Mouse (Mus musculus): ENCODE data around the gene Hoxc11. TPM values are rescaled to one million over a fixed set of nuclear protein-coding genes. Genes with fewer than 3 reads are reported as not detected.

Gene Hoxc11
- polyA plus RNA-seq, 1 experiment from 2014 or later, result not detected

DNA sequence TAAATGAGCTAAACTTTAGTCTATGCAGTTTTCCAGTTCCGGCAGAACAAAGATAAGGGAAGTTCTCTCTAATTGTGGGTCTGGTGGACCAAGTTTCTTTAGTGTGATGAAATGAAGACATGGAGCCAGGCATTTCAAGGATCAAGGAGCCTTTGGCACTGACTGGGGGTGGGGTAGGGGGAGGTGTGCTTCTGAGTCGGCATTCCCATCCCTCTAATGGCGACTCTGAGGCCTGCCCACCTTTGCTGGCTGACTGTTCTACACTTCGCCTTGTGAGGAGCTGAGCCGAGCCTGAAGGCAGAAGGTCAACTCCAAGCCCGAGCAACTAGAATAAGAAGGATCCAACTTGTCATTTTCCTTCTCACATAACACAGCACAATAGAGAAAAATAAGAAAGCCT, 7.5 kb downstream of the Hoxc11 start:
- WGBS, result 3% methylated on average over 6 of the region's 6 CpGs
- Histone ChIP-seq H3K9ac (ENCODE audit: low read length) (no peak overlapping the region), H3K4me1 (ENCODE audit: control insufficient read depth, insufficient read depth, low read length) (no peaks in the 10 kb centered on the region; the same call in 1 of the 2 replicates), H3K27ac (ENCODE audit: low read depth, low read length) (no peak overlapping the region), H3K4me3 (ENCODE audit: low read depth, low read length) (no peak overlapping the region), H3K36me3 (ENCODE audit: control insufficient read depth, insufficient read depth, low read length) (no peaks in the 10 kb centered on the region), H3K9me3 (ENCODE audit: control insufficient read depth, low read length) (no peaks in the 10 kb centered on the region), H3K27me3 (ENCODE audit: control insufficient read depth, insufficient read depth, low read length) (peaks cover 97% of the 10 kb centered on the region), H3K4me2 (no peak overlapping the region)
- no peak for DNase-seq (ENCODE audit: low spot score, missing footprints)
- ATAC-seq (ENCODE audit: low FRiP score), result no peak

DNA sequence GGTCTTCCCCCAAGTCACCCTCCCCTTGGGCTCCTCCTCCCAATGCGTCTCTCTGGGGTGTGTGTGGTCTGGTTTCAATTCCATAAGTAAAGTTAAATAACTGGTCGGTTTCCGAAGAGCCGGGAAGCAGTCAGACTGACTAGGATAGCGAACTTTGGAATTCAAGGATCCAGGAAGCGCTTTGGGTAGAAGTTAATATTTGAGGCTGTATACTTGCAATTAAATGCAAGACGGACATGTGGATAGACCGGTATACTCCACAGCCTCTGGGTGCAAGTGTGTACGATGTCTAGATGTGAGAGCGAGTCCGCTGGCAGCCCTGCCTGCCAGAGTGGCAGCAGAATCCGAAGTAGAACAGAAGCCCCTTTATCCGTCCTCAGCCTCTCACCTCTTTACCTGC, 8.3 kb downstream of the Hoxc11 start:
- Histone ChIP-seq H3K4me1 (ENCODE audit: control insufficient read depth, insufficient read depth, low read length) (no peaks in the 10 kb centered on the region; the same call in 1 of the 2 replicates), H3K4me3 (ENCODE audit: low read depth, low read length) (no peak overlapping the region), H3K4me2 (no peak overlapping the region), H3K9me3 (ENCODE audit: control insufficient read depth, low read length) (no peaks in the 10 kb centered on the region), H3K27me3 (ENCODE audit: control insufficient read depth, insufficient read depth, low read length) (peaks cover 97% of the 10 kb centered on the region), H3K27ac (ENCODE audit: low read depth, low read length) (no peak overlapping the region), H3K36me3 (ENCODE audit: control insufficient read depth, insufficient read depth, low read length) (no peaks in the 10 kb centered on the region), H3K9ac (ENCODE audit: low read length) (no peak overlapping the region)
- WGBS, result 4% methylated on average over 13 of the region's 13 CpGs
- peak; percentile 95 for DNase-seq (ENCODE audit: low spot score, missing footprints)
- no peak for ATAC-seq (ENCODE audit: low FRiP score)

DNA sequence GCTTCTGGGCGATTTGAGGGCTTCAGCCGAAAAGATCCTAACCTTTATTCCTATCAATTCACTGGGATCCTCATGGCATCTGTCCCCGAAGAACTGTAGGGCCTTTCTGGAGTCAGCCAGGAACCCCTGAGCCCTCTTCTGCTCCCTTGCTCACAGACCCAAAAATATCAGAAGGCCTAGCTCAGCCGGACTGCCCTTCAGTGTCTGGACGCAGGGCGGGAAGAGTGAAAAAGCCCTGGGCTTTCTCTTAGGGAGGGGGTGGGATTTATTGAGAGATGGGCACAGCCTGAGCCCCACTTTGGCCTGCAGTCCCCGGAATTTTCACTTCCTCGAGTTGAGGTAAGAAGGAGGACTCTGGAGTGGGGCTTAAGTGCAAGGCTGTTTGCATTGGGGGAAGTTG, 9.0 kb downstream of the Hoxc11 start:
- DNase-seq (ENCODE audit: low spot score, missing footprints) (no peak), ATAC-seq (ENCODE audit: low FRiP score) (no peak)
- no peak overlapping the region for H3K27ac ChIP-seq (ENCODE audit: low read depth, low read length)
- H3K4me3 ChIP-seq (ENCODE audit: low read depth, low read length), result no peak overlapping the region
- H3K4me2 ChIP-seq, result no peak overlapping the region
- no peaks in the 10 kb centered on the region; the same call in 1 of the 2 replicates for H3K4me1 ChIP-seq (ENCODE audit: control insufficient read depth, insufficient read depth, low read length)
- H3K9ac ChIP-seq (ENCODE audit: low read length), result no peak overlapping the region
- no peaks in the 10 kb centered on the region for H3K36me3 ChIP-seq (ENCODE audit: control insufficient read depth, insufficient read depth, low read length)
- 2% methylated on average over 8 of the region's 8 CpGs for WGBS
- H3K27me3 ChIP-seq (ENCODE audit: control insufficient read depth, insufficient read depth, low read length), result peaks cover 96% of the 10 kb centered on the region
- H3K9me3 ChIP-seq (ENCODE audit: control insufficient read depth, low read length), result no peaks in the 10 kb centered on the region

DNA sequence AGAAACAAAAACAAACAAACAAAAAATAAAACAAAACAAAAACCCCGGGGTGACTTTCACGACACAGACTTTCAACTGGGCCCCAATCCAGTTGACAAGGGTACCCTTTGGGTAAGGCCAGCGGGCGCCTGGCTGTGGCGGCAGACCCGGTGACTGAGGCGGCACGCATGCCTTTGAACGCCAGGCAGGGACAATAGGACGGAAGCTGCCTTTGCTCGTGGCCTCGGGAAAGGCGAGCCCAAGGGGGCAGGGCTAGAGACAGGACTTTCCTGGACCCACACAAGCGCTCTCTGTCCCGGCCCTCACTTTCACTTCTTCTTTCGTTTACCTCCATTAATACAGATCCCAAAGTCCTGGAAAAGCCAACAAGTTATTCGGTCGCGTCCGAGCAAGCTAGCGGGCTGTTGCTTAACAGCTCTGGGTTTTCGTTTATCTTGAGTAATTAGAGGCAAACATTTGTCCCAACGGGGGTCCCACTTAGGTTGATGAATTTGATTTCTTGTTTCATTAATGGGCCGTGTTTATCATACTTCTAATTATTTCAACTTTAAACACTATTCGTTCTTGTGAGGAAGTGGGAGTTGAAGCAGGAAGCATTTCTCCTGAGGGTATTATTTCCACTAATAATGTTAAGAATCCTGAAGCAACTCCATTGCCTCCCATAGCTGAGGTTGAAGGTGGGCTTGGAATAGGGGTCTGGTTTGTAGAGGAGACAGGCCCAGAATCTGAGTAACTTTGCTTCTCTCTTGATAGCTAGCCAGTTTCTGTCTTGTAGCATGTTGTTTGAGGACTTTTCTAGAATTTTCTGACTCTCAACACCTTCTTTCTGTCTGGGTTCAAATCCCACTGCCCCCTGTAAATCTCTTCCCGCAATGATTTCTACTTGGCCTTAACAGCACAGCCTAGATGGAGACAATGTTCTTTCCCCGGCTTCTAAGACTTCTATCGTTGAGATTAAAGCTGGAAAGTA, 9.7 kb downstream of the Hoxc11 start:
- Histone ChIP-seq H3K4me1 (ENCODE audit: control insufficient read depth, insufficient read depth, low read length) (no peaks in the 10 kb centered on the region; the same call in 1 of the 2 replicates), H3K27ac (ENCODE audit: low read depth, low read length) (no peak overlapping the region), H3K4me3 (ENCODE audit: low read depth, low read length) (no peak overlapping the region), H3K36me3 (ENCODE audit: control insufficient read depth, insufficient read depth, low read length) (no peaks in the 10 kb centered on the region), H3K9me3 (ENCODE audit: control insufficient read depth, low read length) (no peaks in the 10 kb centered on the region), H3K9ac (ENCODE audit: low read length) (no peak overlapping the region), H3K27me3 (ENCODE audit: control insufficient read depth, insufficient read depth, low read length) (peaks cover 96% of the 10 kb centered on the region), H3K4me2 (no peak overlapping the region)
- DNase-seq (ENCODE audit: low spot score, missing footprints) (peak; percentile 98), ATAC-seq (ENCODE audit: low FRiP score) (no peak)
- WGBS, result 2% methylated on average over 28 of the region's 28 CpGs

DNA sequence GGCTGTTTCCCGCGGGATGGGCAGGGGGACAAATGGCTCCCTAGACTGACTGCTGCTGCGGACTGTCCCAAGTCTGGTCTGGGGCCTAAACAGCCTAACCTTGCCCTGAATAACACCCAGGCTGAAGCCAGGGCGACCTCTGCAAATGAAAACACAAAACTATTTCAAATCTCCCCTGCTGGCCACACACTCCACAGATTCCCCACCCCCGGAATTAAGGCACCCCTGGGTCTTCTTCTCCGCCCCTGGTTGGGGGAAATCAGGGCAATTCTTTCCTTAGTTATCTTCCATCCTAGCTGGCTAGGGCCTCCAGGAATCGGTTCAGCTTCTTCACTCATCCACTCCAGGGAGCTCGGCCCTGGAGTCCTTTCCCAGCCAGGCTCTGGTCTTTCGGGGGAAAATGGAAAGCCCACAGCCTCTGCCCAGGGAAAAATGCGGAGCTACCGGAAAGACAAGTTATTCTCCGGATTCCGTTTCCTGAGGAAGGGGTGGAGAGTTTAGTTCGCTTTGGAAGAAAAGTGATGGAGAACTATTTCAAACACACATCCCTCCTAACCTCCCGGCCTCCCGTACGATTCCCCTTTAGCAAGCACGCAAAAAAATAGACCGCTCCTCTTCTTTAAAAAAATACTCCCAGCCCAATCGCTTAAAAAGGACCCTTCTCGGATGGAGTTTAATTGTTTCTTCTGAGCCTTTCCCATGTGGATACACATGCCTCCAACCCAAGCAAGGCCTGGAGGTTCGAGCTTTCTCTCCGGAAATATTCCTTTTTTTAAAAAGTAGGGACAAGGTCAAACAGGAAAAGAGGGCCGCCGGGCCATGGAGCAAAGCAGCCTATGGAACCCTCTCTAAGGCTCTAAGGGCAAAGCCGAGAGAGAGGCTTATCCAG, 11.0 kb downstream of the Hoxc11 start:
- Histone ChIP-seq H3K27me3 (ENCODE audit: control insufficient read depth, insufficient read depth, low read length) (peaks cover 98% of the 10 kb centered on the region), H3K36me3 (ENCODE audit: control insufficient read depth, insufficient read depth, low read length) (no peaks in the 10 kb centered on the region), H3K27ac (ENCODE audit: low read depth, low read length) (no peak overlapping the region), H3K9ac (ENCODE audit: low read length) (no peak overlapping the region), H3K4me3 (ENCODE audit: low read depth, low read length) (no peak overlapping the region), H3K4me2 (no peak overlapping the region), H3K9me3 (ENCODE audit: control insufficient read depth, low read length) (no peaks in the 10 kb centered on the region), H3K4me1 (ENCODE audit: control insufficient read depth, insufficient read depth, low read length) (no peaks in the 10 kb centered on the region; the same call in 1 of the 2 replicates)
- DNase-seq (ENCODE audit: low spot score, missing footprints) (peak; percentile 95), ATAC-seq (ENCODE audit: low FRiP score) (no peak)
- 2% methylated on average over 26 of the region's 26 CpGs for WGBS

DNA sequence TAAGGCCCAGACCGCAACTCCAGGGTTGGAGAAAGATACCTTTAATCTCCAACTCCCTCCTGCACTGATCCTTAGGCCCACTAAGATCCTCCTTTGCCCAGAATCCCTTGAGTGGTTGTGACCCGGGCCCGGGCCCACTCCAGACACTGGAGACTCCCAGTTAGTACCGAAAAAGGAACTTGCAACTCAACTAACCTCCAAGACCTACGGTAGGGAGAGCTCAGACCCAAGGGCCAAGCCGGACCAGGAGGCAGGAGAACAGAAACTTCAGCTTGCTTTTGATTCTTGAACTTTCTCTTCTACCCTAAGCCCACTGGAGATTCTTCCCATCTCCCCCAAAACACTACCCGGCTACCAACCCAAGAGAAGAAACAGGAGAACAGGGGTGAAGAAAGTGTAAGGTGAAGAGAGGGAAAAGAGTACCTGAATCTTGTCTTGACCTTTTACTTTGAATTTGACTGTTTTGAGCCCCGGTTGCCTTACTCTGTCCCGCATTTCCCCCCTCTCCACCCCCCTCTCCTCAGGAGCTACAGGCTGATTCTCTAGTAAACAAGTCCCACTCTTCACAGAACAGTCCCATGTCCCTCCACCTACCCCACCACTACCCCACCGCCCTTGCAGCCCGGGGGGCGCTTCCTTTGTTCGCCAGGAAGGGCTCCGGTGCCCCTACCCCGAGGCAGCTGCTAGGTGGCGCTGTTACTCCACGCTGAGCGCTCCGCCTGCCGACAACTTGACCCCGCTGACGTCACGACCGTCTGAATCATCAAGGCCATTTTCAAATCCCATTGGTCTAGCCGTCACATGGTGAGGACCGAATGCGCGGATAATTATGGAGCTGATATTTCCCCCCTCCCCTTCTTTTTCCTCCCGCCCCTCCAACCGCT, 11.9 kb downstream of the Hoxc11 start:
- no peak overlapping the region for H3K9ac ChIP-seq (ENCODE audit: low read length)
- WGBS, result 3% methylated on average over 29 of the region's 30 CpGs
- H3K27me3 ChIP-seq (ENCODE audit: control insufficient read depth, insufficient read depth, low read length), result peaks cover 98% of the 10 kb centered on the region
- ATAC-seq (ENCODE audit: low FRiP score) (peak; percentile 76), DNase-seq (ENCODE audit: low spot score, missing footprints) (peak; percentile 98)
- H3K4me1 ChIP-seq (ENCODE audit: control insufficient read depth, insufficient read depth, low read length), result no peaks in the 10 kb centered on the region; the same call in 1 of the 2 replicates
- no peaks in the 10 kb centered on the region for H3K9me3 ChIP-seq (ENCODE audit: control insufficient read depth, low read length)
- peak overlapping the region; percentile 19; the same call in 1 of the 2 replicates for H3K4me2 ChIP-seq
- H3K4me3 ChIP-seq (ENCODE audit: low read depth, low read length), result peak overlapping the region; percentile 7; the same call in 1 of the 2 replicates
- H3K27ac ChIP-seq (ENCODE audit: low read depth, low read length), result no peak overlapping the region
- no peaks in the 10 kb centered on the region for H3K36me3 ChIP-seq (ENCODE audit: control insufficient read depth, insufficient read depth, low read length)

DNA sequence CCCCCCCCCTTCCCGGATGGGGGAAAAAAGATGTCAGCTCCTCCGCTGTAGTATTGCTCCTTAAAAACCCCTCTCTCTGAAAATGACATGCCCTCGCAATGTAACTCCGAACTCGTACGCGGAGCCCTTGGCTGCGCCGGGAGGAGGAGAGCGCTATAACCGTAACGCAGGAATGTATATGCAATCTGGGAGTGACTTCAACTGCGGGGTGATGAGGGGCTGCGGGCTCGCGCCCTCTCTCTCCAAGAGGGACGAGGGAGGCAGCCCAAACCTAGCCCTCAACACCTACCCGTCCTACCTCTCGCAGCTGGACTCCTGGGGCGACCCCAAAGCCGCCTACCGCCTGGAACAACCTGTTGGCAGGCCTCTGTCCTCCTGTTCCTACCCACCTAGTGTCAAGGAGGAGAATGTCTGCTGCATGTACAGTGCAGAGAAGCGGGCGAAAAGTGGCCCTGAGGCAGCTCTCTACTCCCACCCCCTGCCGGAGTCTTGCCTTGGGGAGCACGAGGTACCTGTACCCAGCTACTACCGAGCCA, 12.6 kb downstream of the Hoxc11 start, which contains the start of gene Hoxc10:
Gene Hoxc10 (plus strand): TSS at position 21 of the 536 bp plus-strand sequence.
- H3K27me3 ChIP-seq (ENCODE audit: control insufficient read depth, insufficient read depth, low read length), result peaks cover 98% of the 10 kb centered on the region
- no peaks in the 10 kb centered on the region for H3K9me3 ChIP-seq (ENCODE audit: control insufficient read depth, low read length)
- no peaks in the 10 kb centered on the region; the same call in 1 of the 2 replicates for H3K4me1 ChIP-seq (ENCODE audit: control insufficient read depth, insufficient read depth, low read length)
- peak within 1 kb of the TSS; percentile 19; the same call in 1 of the 2 replicates for H3K4me2 ChIP-seq
- peak within 1 kb of the TSS; percentile 7; the same call in 1 of the 2 replicates for H3K4me3 ChIP-seq (ENCODE audit: low read depth, low read length)
- 4% methylated on average over 26 of the region's 27 CpGs for WGBS
- ATAC-seq (ENCODE audit: low FRiP score) (peak; percentile 58), DNase-seq (ENCODE audit: low spot score, missing footprints) (peak; percentile 94)
- H3K27ac ChIP-seq (ENCODE audit: low read depth, low read length), result no peak within 1 kb of the TSS
- no peaks in the 10 kb centered on the region for H3K36me3 ChIP-seq (ENCODE audit: control insufficient read depth, insufficient read depth, low read length)
- H3K9ac ChIP-seq (ENCODE audit: low read length), result no peak within 1 kb of the TSS

DNA sequence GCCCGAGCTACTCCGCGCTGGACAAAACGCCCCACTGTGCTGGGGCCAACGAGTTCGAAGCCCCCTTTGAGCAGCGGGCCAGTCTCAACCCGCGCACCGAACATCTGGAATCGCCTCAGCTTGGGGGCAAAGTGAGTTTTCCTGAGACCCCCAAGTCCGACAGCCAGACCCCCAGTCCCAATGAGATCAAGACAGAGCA, 13.0 kb downstream of the Hoxc11 start, which contains the start of gene Hoxc5:
Gene Hoxc5 (plus strand): TSS at position 132 of the 199 bp plus-strand sequence.
- no peaks in the 10 kb centered on the region for H3K36me3 ChIP-seq (ENCODE audit: control insufficient read depth, insufficient read depth, low read length)
- peaks cover 99% of the 10 kb centered on the region for H3K27me3 ChIP-seq (ENCODE audit: control insufficient read depth, insufficient read depth, low read length)
- WGBS, result 3% methylated on average over 12 of the region's 12 CpGs
- DNase-seq (ENCODE audit: low spot score, missing footprints) (no peak), ATAC-seq (ENCODE audit: low FRiP score) (no peak)
- H3K4me1 ChIP-seq (ENCODE audit: control insufficient read depth, insufficient read depth, low read length), result no peaks in the 10 kb centered on the region; the same call in 1 of the 2 replicates
- peak within 1 kb of the TSS; percentile 19; the same call in 1 of the 2 replicates for H3K4me2 ChIP-seq
- H3K27ac ChIP-seq (ENCODE audit: low read depth, low read length), result no peak within 1 kb of the TSS
- no peaks in the 10 kb centered on the region for H3K9me3 ChIP-seq (ENCODE audit: control insufficient read depth, low read length)
- no peak within 1 kb of the TSS for H3K9ac ChIP-seq (ENCODE audit: low read length)
- H3K4me3 ChIP-seq (ENCODE audit: low read depth, low read length), result peak within 1 kb of the TSS; percentile 7; the same call in 1 of the 2 replicates
